18 mouse cellular contexts compared by ENCODE assay signal in the genomic region with DNA sequence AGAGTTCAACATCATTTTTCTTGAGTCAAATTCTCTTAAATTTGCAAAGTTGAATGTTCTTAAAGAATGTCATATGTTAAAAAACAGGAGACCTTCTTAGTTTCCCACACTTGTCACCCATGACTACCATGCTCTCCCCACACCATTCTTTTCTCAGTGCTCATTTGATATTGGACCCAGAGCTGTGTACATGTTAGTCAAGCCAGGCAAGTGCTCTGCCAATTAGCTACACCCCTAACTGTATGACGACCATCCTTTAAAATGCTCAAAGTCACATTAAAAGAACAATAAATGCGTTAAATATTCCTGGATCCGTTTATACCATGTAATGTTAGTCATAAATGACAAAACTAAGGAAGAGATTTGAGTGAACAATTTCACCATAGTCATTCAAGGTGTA.
DNase-seq lines count a peak whose midpoint lies in the region; ATAC-seq lines count a peak whose summit lies in the region.
"Had no signal": no experiment of that assay in that cellular context is flagged by ENCODE, and none has a peak within 500 bp of the region (broad histone marks: within the 10 kb centered on the region; RNA-seq: fewer than 3 reads in every experiment).

No protein-coding gene starts in this region.

- H3K4me1 ChIP-seq in hindbrain, embryonic 13.5 days (replicated peaks) = peaks cover 9% of the 10 kb centered on the region; the same call in 1 of the 2 replicates
- H3K4me1 ChIP-seq in hindbrain, embryonic 11.5 days (replicated peaks; ENCODE audit: control insufficient read depth, insufficient read depth, low read length) = no peaks in the 10 kb centered on the region
- H3K4me1 ChIP-seq in forebrain, embryonic 16.5 days (replicated peaks; ENCODE audit: control insufficient read depth, insufficient read depth, low read length) = peaks cover 4% of the 10 kb centered on the region; the same call in 1 of the 2 replicates
- H3K4me1 ChIP-seq in hindbrain, embryonic 14.5 days (replicated peaks; ENCODE audit: control insufficient read depth, insufficient read depth, low read length) = peaks cover 7% of the 10 kb centered on the region; the same call in 1 of the 2 replicates
- H3K4me1 ChIP-seq in midbrain, embryonic 15.5 days = no peaks in the 10 kb centered on the region
- H3K4me1 ChIP-seq: heart, embryonic 15.5 days; intestine, embryonic 15.5 days; liver, embryonic 13.5 days had no signal

- H3K36me3 ChIP-seq in hindbrain, embryonic 13.5 days = no peaks in the 10 kb centered on the region
- H3K36me3 ChIP-seq in hindbrain, embryonic 11.5 days (ENCODE audit: control insufficient read depth, insufficient read depth, low read length) = no peaks in the 10 kb centered on the region
- no peaks in the 10 kb centered on the region for H3K36me3 ChIP-seq in forebrain, embryonic 16.5 days (ENCODE audit: control insufficient read depth, insufficient read depth)
- no peaks in the 10 kb centered on the region for H3K36me3 ChIP-seq in hindbrain, embryonic 14.5 days (replicated peaks; ENCODE audit: control insufficient read depth, insufficient read depth)
- no peaks in the 10 kb centered on the region for H3K36me3 ChIP-seq in midbrain, embryonic 15.5 days (replicated peaks)
- H3K36me3 ChIP-seq: heart, embryonic 15.5 days; intestine, embryonic 15.5 days; liver, embryonic 13.5 days had no signal

- H3K4me2 ChIP-seq in hindbrain, embryonic 13.5 days = peak overlapping the region; percentile 22; the same call in 1 of the 2 replicates
- no peak overlapping the region for H3K4me2 ChIP-seq in hindbrain, embryonic 11.5 days (replicated peaks; ENCODE audit: low read depth, low read length)
- peak overlapping the region; percentile 40 for H3K4me2 ChIP-seq in forebrain, embryonic 16.5 days (ENCODE audit: low read length)
- peak overlapping the region; percentile 17 for H3K4me2 ChIP-seq in hindbrain, embryonic 14.5 days (replicated peaks)
- no peak overlapping the region for H3K4me2 ChIP-seq in midbrain, embryonic 15.5 days
- H3K4me2 ChIP-seq: heart, embryonic 15.5 days; intestine, embryonic 15.5 days; liver, embryonic 13.5 days had no signal

- no peak overlapping the region for H3K9ac ChIP-seq in hindbrain, embryonic 13.5 days
- no peak overlapping the region for H3K9ac ChIP-seq in hindbrain, embryonic 11.5 days (ENCODE audit: low read depth, low read length)
- H3K9ac ChIP-seq in forebrain, embryonic 16.5 days (replicated peaks; ENCODE audit: low read depth, low read length) = no peak overlapping the region
- H3K9ac ChIP-seq in hindbrain, embryonic 14.5 days = no peak overlapping the region
- no peak overlapping the region for H3K9ac ChIP-seq in midbrain, embryonic 15.5 days
- H3K9ac ChIP-seq: heart, embryonic 15.5 days; intestine, embryonic 15.5 days; liver, embryonic 13.5 days had no signal

- no peaks in the 10 kb centered on the region for H3K27me3 ChIP-seq in hindbrain, embryonic 13.5 days
- H3K27me3 ChIP-seq in hindbrain, embryonic 11.5 days (ENCODE audit: control insufficient read depth, insufficient read depth, low read length) = no peaks in the 10 kb centered on the region
- no peaks in the 10 kb centered on the region for H3K27me3 ChIP-seq in forebrain, embryonic 16.5 days (replicated peaks; ENCODE audit: control insufficient read depth, insufficient read depth, low read length)
- no peaks in the 10 kb centered on the region for H3K27me3 ChIP-seq in hindbrain, embryonic 14.5 days (ENCODE audit: control insufficient read depth, insufficient read depth, low read length)
- no peaks in the 10 kb centered on the region for H3K27me3 ChIP-seq in midbrain, embryonic 15.5 days (replicated peaks)
- H3K27me3 ChIP-seq: heart, embryonic 15.5 days; intestine, embryonic 15.5 days; liver, embryonic 13.5 days had no signal

- H3K4me3 ChIP-seq in hindbrain, embryonic 13.5 days = no peak overlapping the region
- no peak overlapping the region for H3K4me3 ChIP-seq in hindbrain, embryonic 11.5 days (ENCODE audit: low read depth, low read length)
- H3K4me3 ChIP-seq in forebrain, embryonic 16.5 days (replicated peaks; ENCODE audit: low read length) = no peak overlapping the region
- H3K4me3 ChIP-seq in hindbrain, embryonic 14.5 days (replicated peaks; ENCODE audit: low read length) = no peak overlapping the region
- H3K4me3 ChIP-seq in midbrain, embryonic 15.5 days = no peak overlapping the region
- H3K4me3 ChIP-seq: gastrocnemius, adult 2 months; heart, embryonic 15.5 days; intestine, embryonic 15.5 days; liver, embryonic 13.5 days; myocyte had no signal

- ATAC-seq in hindbrain, embryonic 13.5 days (ENCODE audit: low FRiP score) = peak; percentile 83
- no peak for ATAC-seq in hindbrain, embryonic 11.5 days (ENCODE audit: low FRiP score)
- ATAC-seq in forebrain, embryonic 16.5 days = peak; percentile 63
- ATAC-seq in hindbrain, embryonic 14.5 days (ENCODE audit: low FRiP score) = peak; percentile 40; the same call in 1 of the 2 replicates
- ATAC-seq in midbrain, embryonic 15.5 days (replicated peaks) = peak; percentile 69; the same call in 1 of the 2 replicates
- ATAC-seq: activated CD4-positive, CD25-positive, alpha-beta regulatory T cell, adult 4 months; intestine, embryonic 15.5 days had no signal

- DNase-seq in hindbrain, embryonic 11.5 days (ENCODE audit: low spot score) = no peak
- no peak for DNase-seq in hindbrain, embryonic 14.5 days (ENCODE audit: low spot score)
- no peak for DNase-seq in heart, postnatal 10 days
- DNase-seq in T-cell, adult 2 months (ENCODE audit: low spot score) = no peak
- DNase-seq in gastrocnemius, postnatal 4 days (ENCODE audit: low spot score in 2 of 2) = no peak
- DNase-seq: adrenal gland, adult 8-10 months; gastrocnemius, adult 2 months; liver, embryonic 13.5 days; lung, adult 2 months; lung, postnatal 36 days; thymus, postnatal 25 days had no signal

- intact Hi-C loops in heart, postnatal 10 days (cut with DNase I) = no loop called here

- no peaks in the 10 kb centered on the region for H3K9me3 ChIP-seq in hindbrain, embryonic 13.5 days
- no peaks in the 10 kb centered on the region for H3K9me3 ChIP-seq in hindbrain, embryonic 11.5 days (ENCODE audit: control insufficient read depth, low read length)
- H3K9me3 ChIP-seq in forebrain, embryonic 16.5 days (ENCODE audit: control insufficient read depth, low read length) = no peaks in the 10 kb centered on the region
- no peaks in the 10 kb centered on the region for H3K9me3 ChIP-seq in hindbrain, embryonic 14.5 days (ENCODE audit: control insufficient read depth, low read length)
- no peaks in the 10 kb centered on the region for H3K9me3 ChIP-seq in midbrain, embryonic 15.5 days
- H3K9me3 ChIP-seq: heart, embryonic 15.5 days; intestine, embryonic 15.5 days; liver, embryonic 13.5 days had no signal

- WGBS in hindbrain, embryonic 13.5 days = 77% methylated on average over 3 of the region's 3 CpGs
- 85% methylated on average over 3 of the region's 3 CpGs for WGBS in hindbrain, embryonic 11.5 days
- 59% methylated on average over 3 of the region's 3 CpGs for WGBS in forebrain, embryonic 16.5 days
- WGBS in hindbrain, embryonic 14.5 days = 76% methylated on average over 3 of the region's 3 CpGs
- 82% methylated on average over 3 of the region's 3 CpGs for WGBS in midbrain, embryonic 15.5 days

- peak overlapping the region; percentile 78 for H3K27ac ChIP-seq in hindbrain, embryonic 13.5 days
- no peak overlapping the region for H3K27ac ChIP-seq in hindbrain, embryonic 11.5 days (ENCODE audit: low read depth, low read length)
- peak overlapping the region; percentile 81 for H3K27ac ChIP-seq in forebrain, embryonic 16.5 days (ENCODE audit: low read length)
- H3K27ac ChIP-seq in hindbrain, embryonic 14.5 days = peak overlapping the region; percentile 62
- peak overlapping the region; percentile 54 for H3K27ac ChIP-seq in midbrain, embryonic 15.5 days
- H3K27ac ChIP-seq: gastrocnemius, adult 2 months; heart, embryonic 15.5 days; intestine, embryonic 15.5 days; liver, embryonic 13.5 days had no signal

Comparison
In these comparisons a context has a peak if more than half of its experiments do, and no peak if none do; other contexts are left out.
1. H3K4me2 ChIP-seq: peak in hindbrain, embryonic 13.5 days (single experiment), forebrain, embryonic 16.5 days (single experiment) and hindbrain, embryonic 14.5 days (single experiment); none in hindbrain, embryonic 11.5 days (single experiment) and midbrain, embryonic 15.5 days (single experiment).